Mouse (Mus musculus): ENCODE results near the gene Pkdrej.

The Pkdrej gene

GRCm38 (mm10) chr15:85821203-85822010, at the start of gene Pkdrej:
Gene Pkdrej, minus strand, starts transcription at chr15:85821734.
- in situ Hi-C loops (cut with MboI, MseI): no loop called here

DNA sequence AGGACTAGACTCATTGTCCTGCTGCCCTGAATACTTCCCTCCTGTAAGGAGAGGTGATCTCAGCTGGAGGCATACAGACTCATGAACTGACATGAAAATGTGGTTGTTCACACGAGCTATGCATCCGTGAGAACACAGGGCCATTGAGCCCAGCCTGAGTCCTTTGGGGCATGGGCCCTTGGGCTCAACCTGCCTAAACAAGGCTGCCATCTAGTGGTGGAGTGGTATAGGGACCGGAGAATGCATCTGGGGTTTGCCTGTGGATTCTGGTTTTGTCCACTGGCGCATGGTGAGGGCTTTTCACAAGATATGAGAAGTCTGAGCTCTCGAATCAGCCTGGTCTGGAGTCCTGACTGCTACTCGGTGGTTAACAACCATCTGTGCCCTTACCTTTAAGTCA, 46.2 kb upstream of the Pkdrej start:
- in situ Hi-C loops (cut with MboI, MseI): loop anchor here (25.0 kb wide), 1 partner anchor 255 kb away; no protein-coding TSS in a partner anchor

DNA sequence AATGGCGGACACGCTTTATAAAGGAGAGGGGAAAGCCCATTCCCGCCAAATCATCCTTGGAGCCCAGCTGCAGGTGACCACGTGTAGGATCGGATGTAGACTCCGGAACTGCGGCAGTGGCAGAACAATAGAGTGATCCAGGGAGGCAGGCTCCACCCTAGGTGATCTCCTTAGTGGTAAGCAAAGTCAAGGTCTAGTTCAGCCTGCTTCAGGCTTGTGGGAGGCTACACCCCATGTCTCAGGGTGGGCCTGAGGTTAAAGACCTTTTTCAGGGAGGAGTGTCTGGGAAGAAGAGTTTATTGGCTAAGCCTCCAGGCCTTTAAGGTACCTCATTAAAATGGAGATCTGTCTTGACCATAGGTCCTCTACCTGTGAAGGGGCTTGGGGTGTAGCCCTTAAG, 44.4 kb upstream of the Pkdrej start:
- in situ Hi-C loops (cut with MboI, MseI): loop anchor here (25.0 kb wide), 1 partner anchor 254 kb away; no protein-coding TSS in a partner anchor

- in situ Hi-C loops (cut with MboI, MseI): loop anchor here (25.0 kb wide), 1 partner anchor 247 kb away; no protein-coding TSS in a partner anchor
These were observed 38.0 kb upstream of the Pkdrej start, which contains the start of gene Gtse1 for GRCm38 (mm10) chr15:85859490-85860031. Gene Gtse1, plus strand, starts transcription at chr15:85859745.

DNA sequence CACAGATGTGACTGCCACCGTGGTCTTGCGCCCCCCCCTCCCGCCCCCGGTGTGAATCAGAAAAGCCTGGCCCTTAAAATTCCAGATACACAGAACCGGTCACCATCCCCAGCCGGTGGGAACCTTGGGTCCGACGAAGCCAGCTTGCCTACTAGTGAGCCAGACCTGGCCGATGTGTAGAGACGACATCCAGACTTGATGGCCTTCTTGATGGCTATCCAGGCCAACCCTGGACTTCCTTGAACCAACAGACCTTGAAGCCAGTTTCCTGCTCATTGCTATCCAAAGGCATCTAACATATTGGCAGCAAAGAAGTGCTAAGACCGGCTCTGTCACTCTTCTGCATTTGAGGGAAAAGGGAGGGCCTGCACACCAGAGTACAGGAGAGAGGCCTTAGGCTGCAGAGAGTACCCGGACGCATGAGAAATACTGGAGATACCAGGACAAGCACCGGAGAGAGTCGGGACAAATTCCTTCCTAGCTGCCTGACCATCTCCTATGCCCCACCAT, 37.5 kb upstream of the Pkdrej start:
- in situ Hi-C loops (cut with MboI, MseI): loop anchor here (25.0 kb wide), 1 partner anchor 247 kb away; no protein-coding TSS in a partner anchor

GRCm38 (mm10) chr15:85851656-85852392, 30.3 kb upstream of the Pkdrej start:
- in situ Hi-C loops (cut with MboI, MseI): loop anchor here (5.0 to 25.0 kb wide), 2 partner anchors 135 to 240 kb away; no protein-coding TSS in a partner anchor

- in situ Hi-C loops (cut with MboI, MseI): no loop called here
These were observed 23.5 kb upstream of the Pkdrej start for GRCm38 (mm10) chr15:85845071-85845470.

DNA sequence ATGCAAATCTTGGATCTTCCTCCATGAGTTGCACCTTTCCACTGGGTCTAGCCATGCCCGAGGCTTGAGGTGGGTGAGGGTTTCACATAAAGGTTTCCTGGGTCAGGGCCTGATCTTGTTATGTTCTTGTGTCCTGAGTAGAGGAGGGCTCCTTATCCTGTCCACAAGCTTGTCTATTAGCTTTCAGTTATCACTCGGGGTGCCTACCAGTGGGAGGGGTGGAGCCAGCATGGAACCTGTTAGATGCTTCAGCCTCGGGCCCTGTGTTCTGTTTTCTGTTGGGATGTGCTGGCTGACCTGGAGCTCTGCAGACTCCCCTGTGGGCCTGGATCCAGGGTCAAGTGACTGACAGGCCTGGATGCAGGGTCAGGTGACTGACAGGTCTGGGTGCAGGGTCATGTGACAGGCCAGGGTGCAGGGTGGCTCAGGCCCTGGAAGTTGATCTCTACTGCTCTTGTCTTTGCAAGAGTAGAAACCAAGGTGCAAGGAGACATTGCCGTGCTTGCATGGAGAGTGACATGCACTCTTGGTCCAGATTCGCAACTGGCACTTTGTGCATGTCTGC, 20.3 kb upstream of the Pkdrej start:
- in situ Hi-C loops (cut with MboI, MseI): no loop called here

DNA sequence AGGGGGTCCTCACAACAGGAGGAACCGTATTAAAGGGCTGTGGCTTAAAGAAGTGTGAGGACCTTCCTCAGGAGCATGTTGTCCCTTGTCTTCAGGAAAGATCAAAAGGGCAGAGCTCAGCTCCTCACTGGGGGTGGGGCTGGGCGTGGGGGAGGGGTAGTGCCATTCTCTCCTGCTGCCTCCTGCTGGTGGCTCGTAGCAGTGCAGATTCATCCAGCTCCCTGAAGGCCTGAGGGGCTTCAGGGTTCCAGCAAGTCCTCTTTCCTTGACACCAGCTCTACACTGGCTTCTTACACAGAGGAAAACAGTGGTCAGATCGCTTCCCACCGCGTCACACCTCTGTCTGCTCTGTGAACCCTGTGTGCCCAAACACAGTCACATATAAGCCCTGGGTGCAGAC, 19.4 kb upstream of the Pkdrej start:
- in situ Hi-C loops (cut with MboI, MseI): no loop called here

DNA sequence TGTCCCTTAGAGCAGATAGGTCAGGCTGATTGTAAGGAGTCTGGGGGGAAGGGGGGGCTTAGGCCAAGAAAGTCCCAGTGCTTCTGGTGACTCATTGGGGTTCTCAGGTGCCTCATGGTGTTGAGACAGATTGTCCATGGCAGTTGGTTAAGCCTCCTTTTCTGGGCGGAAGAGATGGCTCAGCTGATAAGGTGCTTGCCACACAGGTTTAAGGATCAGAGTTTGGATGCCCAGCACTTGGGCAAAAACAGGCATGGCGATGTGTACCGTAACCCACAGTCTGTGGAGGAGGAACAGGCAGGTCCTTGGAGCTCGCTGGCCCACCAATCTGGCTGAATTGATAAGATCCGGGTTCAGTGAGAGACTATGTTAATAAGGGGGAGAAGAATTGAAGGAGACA, 15.4 kb upstream of the Pkdrej start:
- in situ Hi-C loops (cut with MboI, MseI): no loop called here

DNA sequence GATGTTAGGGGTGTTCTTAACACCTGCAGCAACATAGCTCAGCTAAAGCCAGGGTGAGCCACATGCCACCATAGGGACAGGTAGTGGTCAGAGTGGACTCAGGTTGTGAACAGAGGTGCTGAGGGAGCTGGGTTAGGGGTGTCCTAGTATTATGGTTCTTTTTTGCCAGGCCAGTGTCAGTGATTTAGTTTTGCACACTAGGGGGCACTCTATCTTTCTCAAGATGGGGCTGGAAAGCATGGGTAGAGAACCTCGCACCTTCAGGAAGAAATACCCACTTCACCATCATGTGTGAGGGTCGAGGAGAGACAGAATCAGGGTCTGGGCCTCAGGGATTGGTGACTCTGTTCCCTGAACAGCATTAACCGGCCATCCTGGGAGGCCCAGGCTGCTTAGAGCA, 13.8 kb upstream of the Pkdrej start:
- in situ Hi-C loops (cut with MboI, MseI): no loop called here

GRCm38 (mm10) chr15:85832599-85832998, 11.1 kb upstream of the Pkdrej start:
- in situ Hi-C loops (cut with MboI, MseI): no loop called here

- in situ Hi-C loops (cut with MboI, MseI): no loop called here
These were observed 10.5 kb upstream of the Pkdrej start, which contains the start of gene Ttc38 for GRCm38 (mm10) chr15:85831954-85832590. Gene Ttc38, plus strand, starts transcription at chr15:85832306.

- in situ Hi-C loops (cut with MboI, MseI): no loop called here
These were observed 7.9 kb upstream of the Pkdrej start for GRCm38 (mm10) chr15:85829470-85829869.

- in situ Hi-C loops (cut with MboI, MseI): no loop called here
These were observed 6.5 kb upstream of the Pkdrej start for GRCm38 (mm10) chr15:85828071-85828470.

DNA sequence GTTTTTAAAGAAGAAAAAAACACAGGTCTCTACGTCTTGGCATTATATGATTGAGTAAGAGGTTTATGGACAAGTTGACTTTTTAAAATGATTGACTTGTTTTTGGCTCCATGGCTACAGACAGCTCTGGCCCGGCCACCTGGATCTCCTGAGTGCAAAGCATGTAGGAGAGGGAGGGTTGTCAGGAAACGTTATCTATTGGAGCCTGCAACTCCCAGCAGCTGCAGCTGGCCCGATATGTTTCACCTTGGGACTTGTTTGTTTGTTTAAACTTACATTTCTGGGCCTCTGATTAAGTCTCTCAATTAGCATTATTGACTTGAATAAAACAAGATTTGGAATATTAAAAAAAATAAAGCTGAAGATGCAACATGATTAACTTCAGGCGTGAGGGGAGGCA, 5.1 kb upstream of the Pkdrej start:
- in situ Hi-C loops (cut with MboI, MseI): no loop called here

GRCm38 (mm10) chr15:85822011-85822359, 451 bp upstream of the Pkdrej start:
- in situ Hi-C loops (cut with MboI, MseI): no loop called here

DNA sequence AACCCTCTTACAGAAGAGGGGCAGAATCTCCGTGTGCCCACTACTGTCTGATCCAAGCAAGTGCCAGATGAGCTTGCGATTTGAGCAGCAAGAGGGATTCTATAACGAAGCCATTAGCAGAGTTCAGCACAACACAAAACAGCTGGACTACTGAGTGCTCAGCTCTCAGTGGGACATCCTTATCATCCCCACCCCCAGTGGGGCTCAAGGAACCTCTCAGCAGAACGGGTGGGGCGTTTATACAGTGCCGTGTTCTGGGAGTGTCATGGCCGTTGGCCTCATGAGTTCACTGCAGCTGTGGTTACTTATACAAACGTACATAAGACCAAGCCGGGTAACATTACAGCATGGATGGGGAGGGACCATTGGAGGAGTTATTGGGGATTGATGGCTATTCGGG, 8.1 kb downstream of the Pkdrej start:
- in situ Hi-C loops (cut with MboI, MseI): loop anchor here (5.0 kb wide), 1 partner anchor 96 kb away; no protein-coding TSS in a partner anchor

DNA sequence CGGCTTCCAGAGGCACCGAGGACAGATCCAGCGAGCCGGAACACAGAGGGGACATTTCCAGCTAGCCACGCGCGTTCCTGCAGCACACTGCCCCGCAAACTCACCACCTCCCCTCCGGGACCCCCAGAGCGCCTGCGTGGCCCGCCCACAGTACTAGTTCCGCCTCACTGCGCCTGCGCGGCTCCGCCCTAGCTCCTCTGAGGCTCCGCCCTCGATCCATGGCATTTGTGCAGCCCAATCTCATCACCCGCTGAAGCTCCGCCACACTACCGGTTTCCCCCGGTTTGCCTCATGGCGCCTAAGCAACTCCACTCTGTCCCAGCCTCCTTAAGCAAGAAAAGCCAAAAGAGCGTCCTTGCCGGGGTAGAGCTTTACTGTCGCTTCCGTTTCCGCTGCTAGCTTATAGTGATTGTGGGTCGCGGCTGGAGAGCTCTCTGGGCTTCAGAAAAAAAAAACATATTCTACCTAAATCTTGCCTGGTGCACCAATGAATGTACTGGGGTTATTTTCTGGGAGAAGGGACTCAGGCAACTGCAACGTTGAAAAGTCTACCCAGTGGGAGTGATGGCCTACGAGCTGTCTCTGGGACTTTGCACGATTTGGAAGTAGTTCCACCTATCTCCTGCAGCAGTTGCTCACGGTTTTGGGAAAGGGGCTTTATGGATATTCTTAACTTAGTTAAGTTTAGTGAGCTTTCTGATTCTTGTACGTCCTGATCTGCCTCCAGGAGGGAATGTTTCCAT, 9.8 kb downstream of the Pkdrej start, which contains the start of gene Cdpf1:
Gene Cdpf1 (minus strand): TSS at position 163 of the 743 bp plus-strand sequence.
- in situ Hi-C loops (cut with MboI, MseI): loop anchor here (5.0 kb wide), 1 partner anchor 94 kb away; no protein-coding TSS in a partner anchor
